Mouse (Mus musculus) telencephalon, adult 2 months (tissue): ENCODE data around the gene A530032D15Rik.
"Not testable (repeated sequence)": the region's sequence is repeated elsewhere in the genome, so short reads cannot be mapped to it uniquely, and the experiment has no call there.

ENCODE experiments used
- DNase-seq: peaks from one replicate; pipeline ENCODE4 v3.0.0-alpha.2; 2011; ENCODE audit warnings: low read depth, low spot score

A530032D15Rik gene

GRCm38 (mm10) chr1:85035801-85036200 is 73.9 kb downstream of the A530032D15Rik start:
- not testable (repeated sequence) for DNase-seq

GRCm38 (mm10) chr1:85034394-85034793 is 75.3 kb downstream of the A530032D15Rik start:
- DNase-seq, result not testable (repeated sequence)

DNA sequence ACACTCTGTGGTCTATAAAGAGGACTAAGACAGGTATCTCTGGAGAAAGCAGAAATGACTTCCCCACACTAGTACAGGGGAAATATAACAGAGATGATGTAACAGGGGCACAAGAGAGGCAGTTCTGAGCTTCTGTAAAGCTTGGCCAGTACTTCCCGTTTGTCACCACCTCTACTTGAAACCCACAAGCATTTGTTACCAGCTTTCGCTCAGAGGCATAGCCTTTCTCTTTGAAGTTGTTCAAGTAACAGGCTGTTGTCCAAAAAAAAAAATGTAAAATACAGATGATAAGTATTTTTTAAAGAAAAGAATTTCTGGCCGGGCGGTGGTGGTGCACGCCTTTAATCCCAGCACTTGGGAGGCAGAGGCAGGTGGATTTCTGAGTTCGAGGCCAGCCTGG is 76.0 kb downstream of the A530032D15Rik start:
- DNase-seq, result not testable (repeated sequence)
